Mouse (Mus musculus) embryonic fibroblast, embryonic 13.5 days (primary cell): ENCODE results near the gene Mob3b. TPM values are rescaled to one million over a fixed set of nuclear protein-coding genes. Genes with fewer than 3 reads are reported as not detected.

ENCODE experiments used
- H3K27ac ChIP-seq: 2 replicates; pipeline ENCODE4 v1.5.1; 2012; ENCODE audit warnings: low read length, control low read depth, inconsistent platforms; ENCODE audit not compliant: insufficient read depth
- H3K4me1 ChIP-seq: 2 replicates; pipeline ENCODE4 v1.6.1; 2011; ENCODE audit warnings: low read length; ENCODE audit not compliant: control insufficient read depth, insufficient read depth
- H3K4me3 ChIP-seq: 2 replicates; pipeline ENCODE4 v1.5.1; 2011; ENCODE audit warnings: mild to moderate bottlenecking, control low read depth, low read length; ENCODE audit not compliant: insufficient read depth
- CTCF ChIP-seq: IDR thresholded peaks from 2 replicates; pipeline ENCODE4 v1.5.1; 2011; ENCODE audit warnings: mild to moderate bottlenecking, control low read depth, low read length, moderate library complexity, borderline replicate concordance; ENCODE audit not compliant: insufficient read depth
- POLR2A ChIP-seq: IDR thresholded peaks from 2 replicates; pipeline ENCODE4 v1.6.1; 2011; ENCODE audit warnings: low read depth, mild to moderate bottlenecking, control low read depth, low read length, moderate library complexity
- polyA plus RNA-seq: library from polyadenylated mRNA; stranded (reverse); fragments of >200 nt; gene quantifications from 2 replicates; pipeline ENCODE4 v1.2.4, GENCODE M21; 2011; ENCODE audit warnings: low read depth; ENCODE audit not compliant: missing spikeins, insufficient read length

Gene Mob3b
- polyA plus RNA-seq, 1 experiment, result 1.6 TPM

DNA sequence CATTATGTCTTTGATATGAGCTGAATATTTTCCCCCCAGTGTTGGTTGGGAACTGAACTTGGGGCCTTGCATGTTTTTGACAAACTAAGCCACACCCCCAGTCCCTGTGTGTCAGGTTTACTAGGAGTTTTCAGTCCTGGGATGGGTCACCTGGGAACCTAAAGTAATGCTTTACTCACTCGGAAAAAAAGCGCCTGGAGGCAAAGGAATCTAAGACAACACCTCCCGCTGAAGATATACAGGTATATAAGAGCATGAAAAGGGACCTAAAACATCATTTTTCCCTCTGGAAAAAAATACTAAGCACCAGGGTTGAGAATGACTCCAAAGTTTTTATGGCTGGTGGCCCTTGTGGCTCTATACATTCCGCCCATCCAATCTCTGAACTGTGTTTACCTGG, 5.5 kb downstream of the Mob3b start, which contains the start of gene Ifnk:
TSS of gene Ifnk (plus strand) at position 301 of the 400 bp plus-strand sequence.
- Histone ChIP-seq H3K27ac (no peak within 1 kb of the TSS), H3K4me1 (peaks cover 4% of the 10 kb centered on the region), H3K4me3 (no peak within 1 kb of the TSS)
- no peak for TF ChIP-seq CTCF
- TF ChIP-seq POLR2A, result no peak

DNA sequence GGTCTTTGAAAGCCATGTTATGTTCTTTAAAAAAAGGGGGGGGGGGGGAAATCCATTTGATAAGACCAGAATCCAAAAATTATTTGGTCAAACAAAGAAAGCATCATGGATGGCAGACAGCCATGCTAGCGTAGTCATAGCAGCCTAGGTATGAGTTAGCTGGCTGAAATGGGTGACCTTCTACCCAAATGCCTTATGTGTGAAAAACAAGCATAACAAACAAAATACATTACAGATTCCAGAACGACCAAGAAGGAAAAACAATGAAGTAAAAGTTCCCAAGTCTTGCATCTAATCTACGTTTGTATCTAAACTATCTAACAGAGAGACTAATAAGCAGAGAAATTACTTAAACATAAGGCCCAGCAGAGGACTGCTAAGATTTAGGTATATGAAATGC, 6.6 kb downstream of the Mob3b start:
- Histone ChIP-seq H3K4me1 (peaks cover 2% of the 10 kb centered on the region), H3K27ac (no peak overlapping the region), H3K4me3 (no peak overlapping the region)
- TF ChIP-seq CTCF (no peak), POLR2A (no peak)

DNA sequence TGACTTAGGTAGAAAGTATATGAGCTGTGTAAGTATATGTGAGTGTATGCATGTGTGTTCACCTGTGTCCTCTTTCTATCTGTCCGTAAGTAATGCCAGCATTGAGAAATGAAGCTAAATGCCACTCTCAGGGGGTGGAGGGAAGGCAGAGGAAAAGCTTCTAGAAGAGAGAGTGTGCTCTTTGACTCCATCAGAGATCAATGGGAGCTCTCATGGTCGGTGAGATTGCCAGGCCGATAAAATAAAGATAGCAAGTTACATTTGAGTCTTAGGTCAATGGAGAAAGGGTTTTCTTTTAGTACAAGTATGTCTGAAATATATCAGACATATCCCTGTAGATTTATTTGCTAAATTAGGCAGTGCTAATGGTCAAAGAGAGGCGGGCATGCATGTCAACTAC, 9.0 kb downstream of the Mob3b start:
- Histone ChIP-seq H3K27ac (no peak overlapping the region), H3K4me3 (no peak overlapping the region), H3K4me1 (no peaks in the 10 kb centered on the region; the same call in 1 of the 2 replicates)
- TF ChIP-seq POLR2A, result no peak
- TF ChIP-seq CTCF, result no peak

DNA sequence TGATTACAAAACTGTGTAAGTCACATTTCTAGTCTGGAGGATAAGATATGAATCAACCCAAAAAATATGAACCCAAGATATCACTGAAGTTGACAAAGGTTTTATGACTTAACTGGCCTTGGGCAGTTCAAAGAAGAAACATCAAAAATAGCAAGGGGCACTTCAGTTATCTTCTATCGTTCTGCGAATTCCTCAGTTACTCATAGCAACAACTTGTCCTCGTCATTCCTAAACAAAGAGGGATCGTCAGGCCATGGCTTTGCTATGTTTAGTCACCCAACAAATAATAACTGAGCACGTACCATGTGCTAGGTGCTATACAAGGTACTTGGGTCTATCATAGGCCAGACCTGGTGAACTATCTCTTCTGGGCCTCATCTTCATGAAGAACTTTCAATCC, 10.7 kb downstream of the Mob3b start:
- Histone ChIP-seq H3K27ac (no peak overlapping the region), H3K4me1 (no peaks in the 10 kb centered on the region; the same call in 1 of the 2 replicates), H3K4me3 (no peak overlapping the region)
- no peak for TF ChIP-seq POLR2A
- TF ChIP-seq CTCF, result no peak

GRCm38 (mm10) chr4:35145726-35146125, 11.6 kb downstream of the Mob3b start:
- Histone ChIP-seq H3K27ac (no peak overlapping the region), H3K4me3 (no peak overlapping the region), H3K4me1 (no peaks in the 10 kb centered on the region; the same call in 1 of the 2 replicates)
- TF ChIP-seq POLR2A, result no peak
- TF ChIP-seq CTCF, result no peak

GRCm38 (mm10) chr4:35143472-35144102, 13.7 kb downstream of the Mob3b start:
- no peaks in the 10 kb centered on the region; the same call in 1 of the 2 replicates for H3K4me1 ChIP-seq
- no peak overlapping the region for H3K4me3 ChIP-seq
- TF ChIP-seq CTCF (no peak), POLR2A (no peak)
- H3K27ac ChIP-seq, result no peak overlapping the region

GRCm38 (mm10) chr4:35140317-35140716, 17.0 kb downstream of the Mob3b start:
- H3K4me3 ChIP-seq, result no peak overlapping the region
- TF ChIP-seq CTCF, result no peak
- TF ChIP-seq POLR2A, result no peak
- H3K4me1 ChIP-seq, result no peaks in the 10 kb centered on the region
- no peak overlapping the region for H3K27ac ChIP-seq

DNA sequence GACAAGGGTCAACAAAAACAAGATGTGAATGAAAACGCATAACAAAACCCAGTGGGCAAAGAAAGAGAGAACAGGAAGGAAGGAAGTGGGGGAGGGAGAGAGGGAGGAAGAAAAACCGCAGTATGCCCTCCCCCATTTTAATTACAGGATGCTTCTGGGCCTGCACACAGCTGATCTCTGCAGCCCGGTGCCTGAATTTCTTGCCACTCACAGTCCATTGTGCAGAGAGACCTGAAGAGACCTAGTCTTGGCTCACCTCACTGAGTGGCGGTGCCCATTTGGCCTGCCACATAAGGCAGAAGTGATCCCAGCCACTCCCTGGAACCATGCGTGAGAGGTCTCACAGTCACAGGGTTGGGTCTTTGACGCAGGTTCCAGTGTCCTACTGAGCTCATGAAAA, 19.2 kb downstream of the Mob3b start:
- no peaks in the 10 kb centered on the region for H3K4me1 ChIP-seq

GRCm38 (mm10) chr4:35136996-35137395, 20.3 kb downstream of the Mob3b start:
- no peak for TF ChIP-seq CTCF
- no peak for TF ChIP-seq POLR2A

More for the DNA sequence above, 19.2 kb downstream of the Mob3b start:
- Histone ChIP-seq H3K4me3 (no peak overlapping the region), H3K27ac (no peak overlapping the region)
- no peak for TF ChIP-seq POLR2A
- TF ChIP-seq CTCF, result no peak

DNA sequence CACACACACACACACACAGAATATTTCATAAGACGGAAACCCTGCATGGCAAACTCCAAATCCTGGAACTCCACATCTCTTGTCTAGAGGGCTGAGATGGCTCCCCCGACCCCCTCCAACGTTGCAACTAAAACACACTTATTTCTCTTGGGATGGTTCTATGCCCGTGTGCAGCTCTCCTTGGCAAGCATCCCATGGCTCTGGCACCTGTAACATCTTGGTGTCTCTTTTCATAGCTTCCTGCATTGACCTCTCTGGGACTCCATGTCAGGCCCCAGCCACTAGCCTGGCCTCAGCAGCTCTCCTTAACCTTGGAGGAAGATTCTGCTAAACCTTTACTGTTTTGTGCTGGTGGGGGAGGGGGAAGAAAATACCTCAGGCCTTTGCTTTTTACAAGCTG, 21.5 kb downstream of the Mob3b start:
- TF ChIP-seq POLR2A (no peak), CTCF (no peak)
- H3K27ac ChIP-seq, result no peak overlapping the region
- no peaks in the 10 kb centered on the region for H3K4me1 ChIP-seq
- H3K4me3 ChIP-seq, result no peak overlapping the region

More at GRCm38 (mm10) chr4:35136996-35137395, 20.3 kb downstream of the Mob3b start:
- Histone ChIP-seq H3K27ac (no peak overlapping the region), H3K4me1 (no peaks in the 10 kb centered on the region), H3K4me3 (no peak overlapping the region)
